Mouse (Mus musculus) liver, embryonic 14.5 days (tissue): Measurements from ENCODE around the gene Arl2. TPM values are rescaled to one million over a fixed set of nuclear protein-coding genes. Genes with fewer than 3 reads are reported as not detected.
"Not testable (repeated sequence)": the region's sequence is repeated elsewhere in the genome, so short reads cannot be mapped to it uniquely, and the experiment has no call there.

ENCODE experiments used
- ATAC-seq: fragments of 200-750 bp; cut with Nextera tagmentation; 2 replicates; pipeline ENCODE4 v1.8.0; 2017; ENCODE audit warnings: moderate number of reproducible peaks, mild to moderate bottlenecking, moderate library complexity; ENCODE audit not compliant: insufficient read depth
- DNase-seq, 3 experiments: peaks; one replicate each; pipeline ENCODE4 v3.0.0-alpha.2; 2012 to 2013; ENCODE audit warnings: low read depth in 3 of 3, low spot score in 3 of 3
- H3K27ac ChIP-seq: fragments of 300-500 bp; sonication (generic); 2 replicates; pipeline ENCODE4 v1.5.1; 2014; ENCODE audit warnings: moderate library complexity, mild to moderate bottlenecking, control low read depth, inconsistent platforms
- H3K27me3 ChIP-seq: fragments of 300-500 bp; sonication (generic); 2 replicates; pipeline ENCODE4 v1.6.1; 2014; ENCODE audit warnings: mild to moderate bottlenecking, low read length, moderate library complexity; ENCODE audit not compliant: control insufficient read depth, insufficient read depth
- H3K36me3 ChIP-seq: fragments of 300-500 bp; sonication (generic); replicated peaks from 2 replicates; pipeline ENCODE4 v1.6.1; 2014; ENCODE audit warnings: low read depth; ENCODE audit not compliant: control insufficient read depth, insufficient read depth
- H3K4me1 ChIP-seq, 2 experiments: fragments of 200-500 bp in 1 of 2; fragments of 300-500 bp in 1 of 2; sonication (generic) in 1 of 2; replicated peaks; 2 replicates each; pipeline ENCODE4 v1.6.1; 2012 to 2014; ENCODE audit warnings: antibody characterized with exemption in 1 of 2, inconsistent platforms in 1 of 2, low read length in 1 of 2; ENCODE audit not compliant: control insufficient read depth in 2 of 2, insufficient read depth in 2 of 2
- H3K4me2 ChIP-seq: fragments of 300-500 bp; sonication (generic); 2 replicates; pipeline ENCODE4 v1.6.1; 2014; ENCODE audit warnings: low read depth, mild to moderate bottlenecking, control low read depth, moderate library complexity
- H3K4me3 ChIP-seq, 2 experiments: fragments of 200-500 bp in 1 of 2; fragments of 300-500 bp in 1 of 2; sonication (generic) in 1 of 2; 2 replicates each; pipeline ENCODE4 v1.5.1; 2012 to 2014; ENCODE audit warnings: low read depth in 2 of 2, low read length in 2 of 2, mild to moderate bottlenecking in 2 of 2, control low read depth in 1 of 2, inconsistent platforms in 1 of 2, moderate library complexity in 1 of 2; ENCODE audit not compliant: insufficient read depth in 1 of 2
- H3K9ac ChIP-seq: fragments of 300-500 bp; sonication (generic); replicated peaks from 2 replicates; pipeline ENCODE4 v1.6.1; 2014; ENCODE audit warnings: mild to moderate bottlenecking, control low read depth, moderate library complexity
- H3K9me3 ChIP-seq: fragments of 300-500 bp; sonication (generic); 2 replicates; pipeline ENCODE4 v1.6.1; 2016; ENCODE audit warnings: low read length, mixed read lengths; ENCODE audit not compliant: control insufficient read depth
- CTCF ChIP-seq: IDR thresholded peaks from 2 replicates; pipeline ENCODE4 v1.5.1; 2016; ENCODE audit warnings: antibody characterized with exemption, low read depth, control low read depth
- EP300 ChIP-seq: IDR thresholded peaks from 2 replicates; pipeline ENCODE4 v1.6.1; 2016; ENCODE audit warnings: antibody characterized with exemption, low read depth
- WGBS: fragments of 180-500 bp; shearing (Covaris S2); extraction: QIAGEN DNeasy Blood & Tissue Kit; methylation state at CpG from one replicate; pipeline ENCODE4 v1.1.7; 2014; ENCODE audit not compliant: insufficient replicate concordance; 5-methylcytosine and 5-hydroxymethylcytosine counted together
- polyA plus RNA-seq, 2 experiments: library from polyadenylated mRNA; depleted of rRNA in 1 of 2; stranded (reverse) in 1 of 2; unstranded in 1 of 2; fragments of >200 nt; fragmentation: Nextera tagmentation in 1 of 2; extraction: Ambion mirVana in 1 of 2; gene quantifications; 2 replicates each; pipeline versions ENCODE4 v1.2.1 to v1.2.3; 2012 to 2014

The Arl2 gene
- polyA plus RNA-seq, 2 experiments: 22.4 to 26.1 TPM

- no peaks in the 10 kb centered on the region for H3K9me3 ChIP-seq
- no peaks in the 10 kb centered on the region for H3K27me3 ChIP-seq
- H3K4me1 ChIP-seq: peaks cover 0 to 12% of the 10 kb centered on the region in 2 experiments; a peak in 2 of 4 replicates
- TF ChIP-seq EP300: no peak
- TF ChIP-seq CTCF: no peak
- H3K4me3 ChIP-seq: no peak overlapping the region; a peak in 1 of 4 replicates
- DNase-seq: no peak
- no peak for ATAC-seq
- peak overlapping the region; percentile 99 for H3K4me2 ChIP-seq
- H3K36me3 ChIP-seq: 0 out of 2 replicates have a peak, but pooled peaks cover 2% of the 10 kb centered on the region
- no peak overlapping the region for H3K27ac ChIP-seq
- WGBS: 94% methylated on average over 6 of the region's 6 CpGs
- no peak overlapping the region for H3K9ac ChIP-seq
These were observed 1.6 kb downstream of the Arl2 start for GRCm38 (mm10) chr19:6139701-6140100.

GRCm38 (mm10) chr19:6136397-6136796 lies 5.0 kb downstream of the Arl2 start:
- ATAC-seq (no peak), DNase-seq (no peak)
- H3K9me3 ChIP-seq: no peaks in the 10 kb centered on the region
- H3K27ac ChIP-seq: no peak overlapping the region
- peaks cover 29 to 36% of the 10 kb centered on the region in 2 experiments for H3K4me1 ChIP-seq
- no peak for TF ChIP-seq EP300
- TF ChIP-seq CTCF: no peak
- H3K9ac ChIP-seq: no peak overlapping the region
- no peaks in the 10 kb centered on the region for H3K27me3 ChIP-seq
- WGBS: 81% methylated on average over 3 of the region's 3 CpGs
- no peak overlapping the region for H3K4me2 ChIP-seq
- H3K36me3 ChIP-seq: 0 out of 2 replicates have a peak, but pooled peaks cover 2% of the 10 kb centered on the region
- no peak overlapping the region for H3K4me3 ChIP-seq

GRCm38 (mm10) chr19:6133197-6133596 lies 8.2 kb downstream of the Arl2 start:
- H3K9ac ChIP-seq: peak overlapping the region; percentile 64
- H3K4me1 ChIP-seq: peaks cover 55 to 56% of the 10 kb centered on the region in 2 experiments
- peak overlapping the region; percentile 91 for H3K4me2 ChIP-seq
- peak; percentile 47; the same call in 1 of the 2 replicates for ATAC-seq
- peak overlapping the region; percentile 98 for H3K27ac ChIP-seq
- WGBS: 28% methylated on average over 1 of the region's 1 CpGs
- not testable (repeated sequence) for DNase-seq, H3K9me3 ChIP-seq, H3K36me3 ChIP-seq, H3K27me3 ChIP-seq
- peak overlapping the region; percentile 4 to 53; a peak in 2 of 4 replicates for H3K4me3 ChIP-seq

- H3K9ac ChIP-seq: peak overlapping the region; percentile 64
- peaks cover 55 to 56% of the 10 kb centered on the region in 2 experiments for H3K4me1 ChIP-seq
- ATAC-seq (peak; percentile 78), DNase-seq (peak; percentile 77 to 81 (median 81))
- no peaks in the 10 kb centered on the region for H3K27me3 ChIP-seq
- H3K9me3 ChIP-seq: no peaks in the 10 kb centered on the region
- peak overlapping the region; percentile 53 to 59 for H3K4me3 ChIP-seq
- H3K36me3 ChIP-seq: 0 out of 2 replicates have a peak, but pooled peaks cover 2% of the 10 kb centered on the region
- peak overlapping the region; percentile 98 for H3K27ac ChIP-seq
- TF ChIP-seq CTCF (no peak), EP300 (peak; percentile 90)
- WGBS: 44% methylated on average over 7 of the region's 7 CpGs
- H3K4me2 ChIP-seq: peak overlapping the region; percentile 91
These were observed 9.0 kb downstream of the Arl2 start for GRCm38 (mm10) chr19:6132171-6132827.

- Histone ChIP-seq H3K4me3 (peak overlapping the region; percentile 27 to 53; a peak in 3 of 4 replicates), H3K4me2 (peak overlapping the region; percentile 91), H3K9ac (peak overlapping the region; percentile 5; the same call in 1 of the 2 replicates), H3K27ac (peak overlapping the region; percentile 98), H3K4me1 (peaks cover 55 to 63% of the 10 kb centered on the region in 2 experiments)
- H3K27me3 ChIP-seq, H3K36me3 ChIP-seq, ATAC-seq, H3K9me3 ChIP-seq, DNase-seq: not testable (repeated sequence)
- WGBS: 54% methylated on average over 7 of the region's 7 CpGs
These were observed 10.8 kb downstream of the Arl2 start for GRCm38 (mm10) chr19:6130414-6131128.
